Mouse (Mus musculus): Measurements from ENCODE around the gene Setd5. TPM values are rescaled to one million over a fixed set of nuclear protein-coding genes. Genes with fewer than 3 reads are reported as not detected.
A peak's percentile ranks its signal among the peaks of the same experiment; 100 is the strongest.

The Setd5 gene
- polyA plus RNA-seq, 1 experiment from 2014 or later: 20.1 TPM

- H3K4me1 ChIP-seq (ENCODE audit: control insufficient read depth, low read depth, low read length): no peaks in the 10 kb centered on the region
- H3K9ac ChIP-seq (ENCODE audit: low read depth, low read length): no peak overlapping the region
- H3K4me3 ChIP-seq (ENCODE audit: low read depth, low read length): no peak overlapping the region
- no peak overlapping the region for H3K4me2 ChIP-seq (ENCODE audit: low read depth, low read length)
- WGBS (ENCODE audit: insufficient replicate concordance): 20% methylated on average over 14 of the region's 14 CpGs
- no peaks in the 10 kb centered on the region for H3K36me3 ChIP-seq (ENCODE audit: control insufficient read depth, insufficient read depth)
- no peak for ATAC-seq (ENCODE audit: low read depth)
- 0 out of 2 replicates have a peak, but pooled peaks cover 2% of the 10 kb centered on the region for H3K9me3 ChIP-seq (replicated peaks; ENCODE audit: control insufficient read depth, low read length)
- H3K27ac ChIP-seq (ENCODE audit: low read length): no peak overlapping the region
- no peaks in the 10 kb centered on the region for H3K27me3 ChIP-seq (ENCODE audit: control insufficient read depth, insufficient read depth, low read depth, low read length)
These were observed 101.4 kb downstream of the Setd5 start for GRCm38 (mm10) chr6:113178286-113179194.

- no peak overlapping the region for H3K9ac ChIP-seq (ENCODE audit: low read depth, low read length)
- H3K4me2 ChIP-seq (ENCODE audit: low read depth, low read length): no peak overlapping the region
- no peaks in the 10 kb centered on the region for H3K4me1 ChIP-seq (ENCODE audit: control insufficient read depth, low read depth, low read length)
- ATAC-seq (ENCODE audit: low read depth): no peak
- no peak overlapping the region for H3K27ac ChIP-seq (ENCODE audit: low read length)
- H3K9me3 ChIP-seq (replicated peaks; ENCODE audit: control insufficient read depth, low read length): 0 out of 2 replicates have a peak, but pooled peaks cover 2% of the 10 kb centered on the region
- no peaks in the 10 kb centered on the region for H3K27me3 ChIP-seq (ENCODE audit: control insufficient read depth, insufficient read depth, low read depth, low read length)
- H3K36me3 ChIP-seq (ENCODE audit: control insufficient read depth, insufficient read depth): no peaks in the 10 kb centered on the region
- WGBS (ENCODE audit: insufficient replicate concordance): 35% methylated on average over 4 of the region's 4 CpGs
- H3K4me3 ChIP-seq (ENCODE audit: low read depth, low read length): no peak overlapping the region
These were observed 102.1 kb downstream of the Setd5 start for GRCm38 (mm10) chr6:113179195-113179733.

GRCm38 (mm10) chr6:113184163-113184562, 107.0 kb downstream of the Setd5 start:
- Histone ChIP-seq H3K36me3 (ENCODE audit: control insufficient read depth, insufficient read depth) (no peaks in the 10 kb centered on the region), H3K4me3 (ENCODE audit: low read depth, low read length) (no peak overlapping the region), H3K27ac (ENCODE audit: low read length) (no peak overlapping the region), H3K4me2 (ENCODE audit: low read depth, low read length) (no peak overlapping the region), H3K27me3 (ENCODE audit: control insufficient read depth, insufficient read depth, low read depth, low read length) (no peaks in the 10 kb centered on the region), H3K9ac (ENCODE audit: low read depth, low read length) (no peak overlapping the region), H3K9me3 (replicated peaks; ENCODE audit: control insufficient read depth, low read length) (no peaks in the 10 kb centered on the region), H3K4me1 (ENCODE audit: control insufficient read depth, low read depth, low read length) (no peaks in the 10 kb centered on the region)
- WGBS (ENCODE audit: insufficient replicate concordance): 58% methylated on average over 9 of the region's 9 CpGs
- ATAC-seq (ENCODE audit: low read depth): no peak

- Histone ChIP-seq H3K9me3 (replicated peaks; ENCODE audit: control insufficient read depth, low read length) (no peaks in the 10 kb centered on the region), H3K4me3 (ENCODE audit: low read depth, low read length) (no peak overlapping the region), H3K27me3 (ENCODE audit: control insufficient read depth, insufficient read depth, low read depth, low read length) (no peaks in the 10 kb centered on the region), H3K4me1 (ENCODE audit: control insufficient read depth, low read depth, low read length) (no peaks in the 10 kb centered on the region), H3K4me2 (ENCODE audit: low read depth, low read length) (no peak overlapping the region), H3K27ac (ENCODE audit: low read length) (no peak overlapping the region), H3K36me3 (ENCODE audit: control insufficient read depth, insufficient read depth) (no peaks in the 10 kb centered on the region), H3K9ac (ENCODE audit: low read depth, low read length) (no peak overlapping the region)
- ATAC-seq (ENCODE audit: low read depth): no peak
- WGBS (ENCODE audit: insufficient replicate concordance): 64% methylated on average over 21 of the region's 21 CpGs
These were observed 107.8 kb downstream of the Setd5 start for GRCm38 (mm10) chr6:113184866-113185525.

- no peaks in the 10 kb centered on the region; the same call in 1 of the 2 replicates for H3K4me1 ChIP-seq (ENCODE audit: control insufficient read depth, low read depth, low read length)
- H3K27ac ChIP-seq (ENCODE audit: low read length): no peak overlapping the region
- WGBS (ENCODE audit: insufficient replicate concordance): 6% methylated on average over 46 of the region's 46 CpGs
- H3K4me2 ChIP-seq (ENCODE audit: low read depth, low read length): no peak overlapping the region
- H3K9me3 ChIP-seq (replicated peaks; ENCODE audit: control insufficient read depth, low read length): no peaks in the 10 kb centered on the region
- H3K27me3 ChIP-seq (ENCODE audit: control insufficient read depth, insufficient read depth, low read depth, low read length): peaks cover 29% of the 10 kb centered on the region
- H3K9ac ChIP-seq (ENCODE audit: low read depth, low read length): no peak overlapping the region
- no peak overlapping the region for H3K4me3 ChIP-seq (ENCODE audit: low read depth, low read length)
- H3K36me3 ChIP-seq (ENCODE audit: control insufficient read depth, insufficient read depth): no peaks in the 10 kb centered on the region
- no peak for ATAC-seq (ENCODE audit: low read depth)
These were observed 116.7 kb downstream of the Setd5 start for GRCm38 (mm10) chr6:113193765-113194460.

GRCm38 (mm10) chr6:113194517-113194840, 117.3 kb downstream of the Setd5 start:
- no peaks in the 10 kb centered on the region for H3K36me3 ChIP-seq (ENCODE audit: control insufficient read depth, insufficient read depth)
- H3K9ac ChIP-seq (ENCODE audit: low read depth, low read length): no peak overlapping the region
- H3K4me2 ChIP-seq (ENCODE audit: low read depth, low read length): no peak overlapping the region
- WGBS (ENCODE audit: insufficient replicate concordance): 4% methylated on average over 5 of the region's 5 CpGs
- peaks cover 29% of the 10 kb centered on the region for H3K27me3 ChIP-seq (ENCODE audit: control insufficient read depth, insufficient read depth, low read depth, low read length)
- H3K9me3 ChIP-seq (replicated peaks; ENCODE audit: control insufficient read depth, low read length): no peaks in the 10 kb centered on the region
- no peak overlapping the region for H3K27ac ChIP-seq (ENCODE audit: low read length)
- no peaks in the 10 kb centered on the region; the same call in 1 of the 2 replicates for H3K4me1 ChIP-seq (ENCODE audit: control insufficient read depth, low read depth, low read length)
- no peak for ATAC-seq (ENCODE audit: low read depth)
- no peak overlapping the region for H3K4me3 ChIP-seq (ENCODE audit: low read depth, low read length)

- 2% methylated on average over 50 of the region's 66 CpGs for WGBS (ENCODE audit: insufficient replicate concordance)
- Histone ChIP-seq H3K27ac (ENCODE audit: low read length) (no peak within 1 kb of the TSS), H3K9ac (ENCODE audit: low read depth, low read length) (no peak within 1 kb of the TSS), H3K27me3 (ENCODE audit: control insufficient read depth, insufficient read depth, low read depth, low read length) (peaks cover 29% of the 10 kb centered on the region), H3K4me2 (ENCODE audit: low read depth, low read length) (peak within 1 kb of the TSS; percentile 41; the same call in 1 of the 2 replicates), H3K4me3 (ENCODE audit: low read depth, low read length) (peak within 1 kb of the TSS; percentile 43), H3K4me1 (ENCODE audit: control insufficient read depth, low read depth, low read length) (no peaks in the 10 kb centered on the region; the same call in 1 of the 2 replicates), H3K9me3 (replicated peaks; ENCODE audit: control insufficient read depth, low read length) (no peaks in the 10 kb centered on the region), H3K36me3 (ENCODE audit: control insufficient read depth, insufficient read depth) (no peaks in the 10 kb centered on the region)
- no peak for ATAC-seq (ENCODE audit: low read depth)
These were observed 117.9 kb downstream of the Setd5 start, which contains the start of gene Lhfpl4 for GRCm38 (mm10) chr6:113194841-113195595. Lhfpl4 (minus strand) TSS chr6:113195384.

- peaks cover 29% of the 10 kb centered on the region for H3K27me3 ChIP-seq (ENCODE audit: control insufficient read depth, insufficient read depth, low read depth, low read length)
- no peak for ATAC-seq (ENCODE audit: low read depth)
- 16% methylated on average over 9 of the region's 9 CpGs for WGBS (ENCODE audit: insufficient replicate concordance)
These were observed 118.4 kb downstream of the Setd5 start for GRCm38 (mm10) chr6:113195596-113195992.

More at GRCm38 (mm10) chr6:113195596-113195992, 118.4 kb downstream of the Setd5 start:
- H3K36me3 ChIP-seq (ENCODE audit: control insufficient read depth, insufficient read depth): no peaks in the 10 kb centered on the region
- no peak overlapping the region for H3K4me3 ChIP-seq (ENCODE audit: low read depth, low read length)
- no peak overlapping the region for H3K4me2 ChIP-seq (ENCODE audit: low read depth, low read length)
- no peaks in the 10 kb centered on the region for H3K9me3 ChIP-seq (replicated peaks; ENCODE audit: control insufficient read depth, low read length)
- no peak overlapping the region for H3K27ac ChIP-seq (ENCODE audit: low read length)
- H3K4me1 ChIP-seq (ENCODE audit: control insufficient read depth, low read depth, low read length): no peaks in the 10 kb centered on the region; the same call in 1 of the 2 replicates
- no peak overlapping the region for H3K9ac ChIP-seq (ENCODE audit: low read depth, low read length)
